Mouse (Mus musculus) G1E-ER4 (cell line): ENCODE measurements around the gene Dgkb. TPM values are rescaled to one million over a fixed set of nuclear protein-coding genes. Genes with fewer than 3 reads are reported as not detected.

ENCODE experiments used
- GATA1 ChIP-seq: IDR thresholded peaks from one replicate; pipeline ENCODE4 v1.8.0; 2012; ENCODE audit warnings: low read length, inconsistent platforms
- polyA plus RNA-seq: library from polyadenylated mRNA; stranded (reverse); fragments of >175 nt; gene quantifications from 2 replicates; pipeline ENCODE4 v1.2.3, GENCODE M21; 2012

The Dgkb gene
- not detected in 2 replicates for polyA plus RNA-seq

GRCm38 (mm10) chr12:37817426-37817825, at the start of gene Dgkb:
Dgkb (plus strand) TSS chr12:37817726.
- no peak for TF ChIP-seq GATA1

- TF ChIP-seq GATA1: no peak
Observed at GRCm38 (mm10) chr12:37769844-37770243, 47.7 kb upstream of the Dgkb start.

- no peak for TF ChIP-seq GATA1
Observed at GRCm38 (mm10) chr12:37773681-37774357, 43.7 kb upstream of the Dgkb start.

- no peak for TF ChIP-seq GATA1
Observed at GRCm38 (mm10) chr12:37774591-37774990, 42.9 kb upstream of the Dgkb start.

- no peak for TF ChIP-seq GATA1
Observed at GRCm38 (mm10) chr12:37796265-37796928, 21.1 kb upstream of the Dgkb start.

- TF ChIP-seq GATA1: no peak
Observed at GRCm38 (mm10) chr12:37814122-37814521, 3.4 kb upstream of the Dgkb start.

GRCm38 (mm10) chr12:37821052-37821810, 3.7 kb downstream of the Dgkb start:
- TF ChIP-seq GATA1: no peak

GRCm38 (mm10) chr12:37880042-37881017, 62.8 kb downstream of the Dgkb start:
- TF ChIP-seq GATA1: no peak

- no peak for TF ChIP-seq GATA1
Observed at GRCm38 (mm10) chr12:37881376-37881775, 63.9 kb downstream of the Dgkb start.

GRCm38 (mm10) chr12:37882796-37883195, 65.3 kb downstream of the Dgkb start:
- TF ChIP-seq GATA1: no peak

GRCm38 (mm10) chr12:37883781-37884180, 66.3 kb downstream of the Dgkb start:
- no peak for TF ChIP-seq GATA1

- TF ChIP-seq GATA1: no peak
Observed at GRCm38 (mm10) chr12:37888591-37888990, 71.1 kb downstream of the Dgkb start.

GRCm38 (mm10) chr12:37889431-37889830, 71.9 kb downstream of the Dgkb start:
- TF ChIP-seq GATA1: no peak

GRCm38 (mm10) chr12:37891336-37891735, 73.8 kb downstream of the Dgkb start:
- no peak for TF ChIP-seq GATA1

GRCm38 (mm10) chr12:37942163-37942562, 124.6 kb downstream of the Dgkb start:
- no peak for TF ChIP-seq GATA1
